In genomic region chr2:164470254-164470653, GRCm38 (mm10) we compare ENCODE assay signal across 9 mouse cellular contexts. TPM values are rescaled to one million over a fixed set of nuclear protein-coding genes. Genes with fewer than 3 reads are reported as not detected.
A peak's percentile ranks its signal among the peaks of the same experiment; 100 is the strongest.
DNase-seq lines count a peak whose midpoint lies in the region; ATAC-seq lines count a peak whose summit lies in the region.
"Had no signal": no experiment of that assay in that cellular context is flagged by ENCODE, and none has a peak within 500 bp of the region (broad histone marks: within the 10 kb centered on the region; RNA-seq: fewer than 3 reads in every experiment).

No protein-coding gene starts in this region.

- H3K27ac ChIP-seq in intestine, embryonic 16.5 days (ENCODE audit: low read length): no peak overlapping the region
- no peak overlapping the region for H3K27ac ChIP-seq in intestine, embryonic 15.5 days
- no peak overlapping the region for H3K27ac ChIP-seq in embryonic facial prominence, embryonic 11.5 days (replicated peaks; ENCODE audit: low read depth, low read length)

- WGBS in intestine, embryonic 16.5 days: 27% methylated on average over 10 of the region's 10 CpGs
- WGBS in intestine, embryonic 15.5 days: 30% methylated on average over 10 of the region's 10 CpGs
- WGBS in embryonic facial prominence, embryonic 11.5 days: 24% methylated on average over 10 of the region's 10 CpGs

- no peak overlapping the region for H3K4me3 ChIP-seq in intestine, embryonic 16.5 days (ENCODE audit: low read length)
- no peak overlapping the region for H3K4me3 ChIP-seq in intestine, embryonic 15.5 days (replicated peaks)
- no peak overlapping the region for H3K4me3 ChIP-seq in embryonic facial prominence, embryonic 11.5 days (ENCODE audit: low read depth, low read length)

- no peaks in the 10 kb centered on the region for H3K27me3 ChIP-seq in intestine, embryonic 16.5 days (replicated peaks; ENCODE audit: control insufficient read depth, insufficient read depth, low read length)
- H3K27me3 ChIP-seq in intestine, embryonic 15.5 days (replicated peaks): no peaks in the 10 kb centered on the region
- H3K27me3 ChIP-seq in embryonic facial prominence, embryonic 11.5 days (ENCODE audit: control insufficient read depth, insufficient read depth, low read length): no peaks in the 10 kb centered on the region

- H3K4me2 ChIP-seq in intestine, embryonic 16.5 days (ENCODE audit: low read depth, low read length): no peak overlapping the region
- no peak overlapping the region for H3K4me2 ChIP-seq in intestine, embryonic 15.5 days (replicated peaks)
- H3K4me2 ChIP-seq in embryonic facial prominence, embryonic 11.5 days (ENCODE audit: low read depth, low read length): no peak overlapping the region

- no peaks in the 10 kb centered on the region for H3K9me3 ChIP-seq in intestine, embryonic 16.5 days (ENCODE audit: control insufficient read depth, low read length)
- no peaks in the 10 kb centered on the region for H3K9me3 ChIP-seq in intestine, embryonic 15.5 days
- H3K9me3 ChIP-seq in embryonic facial prominence, embryonic 11.5 days (replicated peaks; ENCODE audit: control insufficient read depth, low read length): no peaks in the 10 kb centered on the region

- DNase-seq in R1 (ENCODE audit: low read depth, low spot score): peak; percentile 89
- peak; percentile 79 for DNase-seq in embryonic facial prominence, embryonic 11.5 days (ENCODE audit: low spot score)
- DNase-seq in layer of hippocampus, postnatal 10 days (ENCODE audit: low spot score in 2 of 2): peak; percentile 55 to 58
- DNase-seq in urinary bladder, adult 2 months (ENCODE audit: low spot score): no peak

- no peaks in the 10 kb centered on the region for H3K4me1 ChIP-seq in intestine, embryonic 16.5 days (ENCODE audit: control insufficient read depth, insufficient read depth, low read length)
- H3K4me1 ChIP-seq in intestine, embryonic 15.5 days (replicated peaks): no peaks in the 10 kb centered on the region
- H3K4me1 ChIP-seq in embryonic facial prominence, embryonic 11.5 days (ENCODE audit: control insufficient read depth, insufficient read depth, low read length): no peaks in the 10 kb centered on the region

- H3K9ac ChIP-seq in intestine, embryonic 16.5 days (ENCODE audit: low read depth, low read length): no peak overlapping the region
- H3K9ac ChIP-seq in intestine, embryonic 15.5 days: no peak overlapping the region
- H3K9ac ChIP-seq in embryonic facial prominence, embryonic 11.5 days (replicated peaks; ENCODE audit: low read length): no peak overlapping the region; the same call in 1 of the 2 replicates

- no peaks in the 10 kb centered on the region for H3K36me3 ChIP-seq in intestine, embryonic 16.5 days (ENCODE audit: control insufficient read depth, insufficient read depth, low read length)
- H3K36me3 ChIP-seq in intestine, embryonic 15.5 days: no peaks in the 10 kb centered on the region
- H3K36me3 ChIP-seq in embryonic facial prominence, embryonic 11.5 days (replicated peaks; ENCODE audit: control insufficient read depth, insufficient read depth, low read depth, low read length): no peaks in the 10 kb centered on the region

- ATAC-seq in intestine, embryonic 16.5 days: 0 out of 2 replicates have a peak, but pooled peaks have one; percentile 52
- ATAC-seq in intestine, embryonic 15.5 days: no peak; the same call in 1 of the 2 replicates
- peak; percentile 56 for ATAC-seq in CD4-positive, CD25-positive, alpha-beta regulatory T cell, adult 4 months
- no peak for ATAC-seq in embryonic facial prominence, embryonic 11.5 days (replicated peaks; ENCODE audit: insufficient number of reproducible peaks, low FRiP score, low TSS enrichment, low read depth)
- ATAC-seq in neutrophil, adult 5-6 weeks (ENCODE audit: extremely low read depth, insufficient number of reproducible peaks, low FRiP score, poor library complexity, severe bottlenecking): peak; percentile 68

RNA-seq across cellular contexts. Expression of gene Trp53tg5, which starts 3.3 kb away (rescaled TPM):
- not detected in 2 replicates for polyA plus RNA-seq in intestine, embryonic 16.5 days (2015; fragmentation: Nextera tagmentation; extraction: Ambion mirVana)
- not detected in 2 replicates for polyA plus RNA-seq in intestine, embryonic 15.5 days (2015; fragmentation: Nextera tagmentation; extraction: Ambion mirVana)
- not detected for polyA plus RNA-seq in CD4-positive, CD25-positive, alpha-beta regulatory T cell, adult 4 months (2017; shearing (Covaris generic))
- polyA plus RNA-seq in embryonic facial prominence, embryonic 11.5 days (2014; fragmentation: Nextera tagmentation; extraction: Ambion mirVana): not detected in 2 replicates
- total RNA-seq in layer of hippocampus, postnatal 10 days (2021): not detected
- total RNA-seq in neutrophil, adult 5-6 weeks (2017): not detected in 2 replicates
- not detected in 2 replicates for polyA plus RNA-seq in urinary bladder, adult 2 months (2012; rRNA removed)
- total RNA-seq: gastrocnemius, adult 8-10 months had no signal

RNA-seq across cellular contexts. Expression of gene Gm20458, which starts 9.5 kb away (rescaled TPM):
- polyA plus RNA-seq in intestine, embryonic 16.5 days (2015; fragmentation: Nextera tagmentation; extraction: Ambion mirVana): 9.8 and 11.9 TPM in 2 replicates
- polyA plus RNA-seq in intestine, embryonic 15.5 days (2015; fragmentation: Nextera tagmentation; extraction: Ambion mirVana): 9.4 and 18.5 TPM in 2 replicates
- polyA plus RNA-seq in CD4-positive, CD25-positive, alpha-beta regulatory T cell, adult 4 months (2017; shearing (Covaris generic)): not detected
- polyA plus RNA-seq in embryonic facial prominence, embryonic 11.5 days (2014; fragmentation: Nextera tagmentation; extraction: Ambion mirVana): 2.6 and 4.3 TPM in 2 replicates
- 10 to 100 TPM in 1 of 2 experiments, 1 to 10 TPM in 1; 4.1 to 17.9 TPM for total RNA-seq in layer of hippocampus, postnatal 10 days (2021)
- not detected in 2 replicates for total RNA-seq in neutrophil, adult 5-6 weeks (2017)
- polyA plus RNA-seq in urinary bladder, adult 2 months (2012; rRNA removed): 3.0 and 4.4 TPM in 2 replicates

RNA-seq across cellular contexts. Expression of gene Sys1, which starts 13.5 kb away (rescaled TPM):
- polyA plus RNA-seq in intestine, embryonic 16.5 days (2015; fragmentation: Nextera tagmentation; extraction: Ambion mirVana): 54.0 and 56.4 TPM in 2 replicates
- polyA plus RNA-seq in intestine, embryonic 15.5 days (2015; fragmentation: Nextera tagmentation; extraction: Ambion mirVana): 51.1 and 61.9 TPM in 2 replicates
- polyA plus RNA-seq in CD4-positive, CD25-positive, alpha-beta regulatory T cell, adult 4 months (2017; shearing (Covaris generic)): 10 to 100 TPM in 1 of 2 experiments, 1 to 10 TPM in 1; 8.8 to 15.1 TPM
- polyA plus RNA-seq in embryonic facial prominence, embryonic 11.5 days (2014; fragmentation: Nextera tagmentation; extraction: Ambion mirVana): 53.3 and 58.3 TPM in 2 replicates
- total RNA-seq in layer of hippocampus, postnatal 10 days (2021): 10 to 100 TPM; 43.9 to 45.8 TPM
- 26.4 and 33.5 TPM in 2 replicates for total RNA-seq in neutrophil, adult 5-6 weeks (2017)
- polyA plus RNA-seq in urinary bladder, adult 2 months (2012; rRNA removed): 38.9 and 45.9 TPM in 2 replicates

RNA-seq across cellular contexts. Expression of gene Dbndd2, which starts 15.7 kb away (rescaled TPM):
- 16.0 and 16.4 TPM in 2 replicates for polyA plus RNA-seq in intestine, embryonic 16.5 days (2015; fragmentation: Nextera tagmentation; extraction: Ambion mirVana)
- polyA plus RNA-seq in intestine, embryonic 15.5 days (2015; fragmentation: Nextera tagmentation; extraction: Ambion mirVana): 4.7 and 14.8 TPM in 2 replicates
- 1 to 10 TPM; 3.7 to 4.5 TPM for polyA plus RNA-seq in CD4-positive, CD25-positive, alpha-beta regulatory T cell, adult 4 months (2017; shearing (Covaris generic))
- polyA plus RNA-seq in embryonic facial prominence, embryonic 11.5 days (2014; fragmentation: Nextera tagmentation; extraction: Ambion mirVana): 1.6 and 4.2 TPM in 2 replicates
- 10 to 100 TPM; 58.9 to 61.0 TPM for total RNA-seq in layer of hippocampus, postnatal 10 days (2021)
- total RNA-seq in neutrophil, adult 5-6 weeks (2017): 1.3 and 2.3 TPM in 2 replicates
- polyA plus RNA-seq in urinary bladder, adult 2 months (2012; rRNA removed): 124 and 133 TPM in 2 replicates

RNA-seq across cellular contexts. Expression of gene Sdc4, which starts 26.6 kb away (rescaled TPM):
- polyA plus RNA-seq in intestine, embryonic 16.5 days (2015; fragmentation: Nextera tagmentation; extraction: Ambion mirVana): 130 and 138 TPM in 2 replicates
- 120 and 126 TPM in 2 replicates for polyA plus RNA-seq in intestine, embryonic 15.5 days (2015; fragmentation: Nextera tagmentation; extraction: Ambion mirVana)
- 10 to 100 TPM; 69.7 to 93.7 TPM for polyA plus RNA-seq in CD4-positive, CD25-positive, alpha-beta regulatory T cell, adult 4 months (2017; shearing (Covaris generic))
- 19.2 and 24.1 TPM in 2 replicates for polyA plus RNA-seq in embryonic facial prominence, embryonic 11.5 days (2014; fragmentation: Nextera tagmentation; extraction: Ambion mirVana)
- total RNA-seq in layer of hippocampus, postnatal 10 days (2021): 10 to 100 TPM; 74.2 to 83.4 TPM
- total RNA-seq in neutrophil, adult 5-6 weeks (2017): 61.3 and 73.7 TPM in 2 replicates
- 150 and 162 TPM in 2 replicates for polyA plus RNA-seq in urinary bladder, adult 2 months (2012; rRNA removed)

Comparison
In these comparisons a context has a peak if more than half of its experiments do, and no peak if none do; other contexts are left out.
1. ATAC-seq: peak in intestine, embryonic 16.5 days (single experiment), CD4-positive, CD25-positive, alpha-beta regulatory T cell, adult 4 months (single experiment) and neutrophil, adult 5-6 weeks (single experiment); none in intestine, embryonic 15.5 days (single experiment) and embryonic facial prominence, embryonic 11.5 days (single experiment).